Mouse (Mus musculus): ENCODE results near the gene Gm13212.
"Not testable (repeated sequence)": the region's sequence is repeated elsewhere in the genome, so short reads cannot be mapped to it uniquely, and the experiment has no call there.

- not testable (repeated sequence) for TF ChIP-seq MAX (IDR thresholded peaks at IDR 0.05); CTCF (IDR thresholded peaks at IDR 0.05; ENCODE audit: control insufficient read depth, insufficient read depth, insufficient read length); MYOD1 (IDR thresholded peaks at IDR 0.05; ENCODE audit: control insufficient read depth, insufficient read length, low read depth); MYOG (IDR thresholded peaks at IDR 0.05; ENCODE audit: control insufficient read depth, extremely low read depth, insufficient read length)
These were observed 9.8 kb downstream of the Gm13212 start for GRCm38 (mm10) chr4:145594798-145595197.

Data from C2C12 (cell line).